Mouse (Mus musculus): ENCODE results near the gene Fgfr2. TPM values are rescaled to one million over a fixed set of nuclear protein-coding genes. Genes with fewer than 3 reads are reported as not detected.
A peak's percentile ranks its signal among the peaks of the same experiment; 100 is the strongest.

Fgfr2 gene
- polyA plus RNA-seq, 1 experiment from 2014 or later, result 33.9 TPM

DNA sequence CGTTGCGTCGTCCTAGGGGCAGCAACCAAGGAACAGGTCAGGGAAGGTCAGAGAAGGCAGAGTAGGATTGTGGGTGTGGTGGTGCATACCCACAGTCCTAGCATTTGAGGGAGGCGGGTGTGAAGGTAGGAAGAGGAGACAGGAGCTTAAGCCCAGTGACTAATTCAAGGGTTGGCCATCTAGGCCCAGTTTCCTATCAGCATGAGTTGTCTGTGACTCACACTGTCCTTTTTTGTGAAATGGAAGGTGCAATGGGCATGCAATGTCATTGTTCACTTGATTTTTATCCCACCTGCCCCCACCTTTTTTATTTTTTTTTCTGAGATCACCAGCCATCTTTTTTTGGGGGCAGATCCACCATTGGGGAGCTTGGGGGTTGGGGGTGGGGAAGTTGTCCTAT, 2157.8 kb downstream of the Fgfr2 start:
- Histone ChIP-seq H3K9me3 (no peaks in the 10 kb centered on the region), H3K4me2 (no peak overlapping the region), H3K36me3 (no peaks in the 10 kb centered on the region), H3K27ac (peak overlapping the region; percentile 52; the same call in 1 of the 2 replicates), H3K9ac (no peak overlapping the region), H3K27me3 (no peaks in the 10 kb centered on the region), H3K4me1 (replicated peaks) (peaks cover 16% of the 10 kb centered on the region), H3K4me3 (no peak overlapping the region)
- ATAC-seq (ENCODE audit: low FRiP score), result no peak
- 94% methylated on average over 4 of the region's 4 CpGs for WGBS

GRCm38 (mm10) chr7:130964686-130965085, 2158.5 kb downstream of the Fgfr2 start:
- Histone ChIP-seq H3K4me3 (no peak overlapping the region), H3K36me3 (no peaks in the 10 kb centered on the region), H3K4me1 (replicated peaks) (peaks cover 16% of the 10 kb centered on the region), H3K9me3 (no peaks in the 10 kb centered on the region), H3K27me3 (no peaks in the 10 kb centered on the region), H3K9ac (no peak overlapping the region), H3K27ac (no peak overlapping the region), H3K4me2 (no peak overlapping the region)
- no peak for ATAC-seq (ENCODE audit: low FRiP score)
- 68% methylated on average over 5 of the region's 5 CpGs for WGBS

- no peak for ATAC-seq (ENCODE audit: low FRiP score)
- WGBS, result 92% methylated on average over 6 of the region's 6 CpGs
- H3K4me3 ChIP-seq, result no peak overlapping the region
Observed at GRCm38 (mm10) chr7:130961429-130961828, 2161.7 kb downstream of the Fgfr2 start.

DNA sequence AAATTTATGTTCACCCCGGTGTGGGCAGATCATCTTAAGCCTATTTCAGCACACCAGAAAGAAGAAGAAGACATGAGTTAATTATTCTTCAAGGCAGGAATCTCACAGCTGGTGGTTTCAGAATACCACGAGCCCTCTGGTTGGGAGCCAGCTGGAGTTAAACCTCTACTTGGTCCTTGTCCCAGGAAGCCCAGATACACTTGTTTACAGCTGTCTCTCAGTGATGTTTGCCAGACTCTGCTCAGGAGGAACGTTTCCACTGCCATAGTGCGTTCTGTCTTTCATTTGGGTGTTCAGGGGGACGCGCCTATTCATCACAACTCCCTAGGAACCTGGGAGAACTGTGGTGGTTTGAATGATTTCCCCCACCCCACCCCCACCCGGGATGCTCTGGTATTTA, 2163.3 kb downstream of the Fgfr2 start:
- no peak overlapping the region for H3K27ac ChIP-seq
- H3K9me3 ChIP-seq, result no peaks in the 10 kb centered on the region
- no peaks in the 10 kb centered on the region for H3K27me3 ChIP-seq
- H3K4me1 ChIP-seq (replicated peaks), result no peaks in the 10 kb centered on the region
- H3K4me3 ChIP-seq, result no peak overlapping the region
- H3K36me3 ChIP-seq, result no peaks in the 10 kb centered on the region
- H3K9ac ChIP-seq, result no peak overlapping the region
- H3K4me2 ChIP-seq, result no peak overlapping the region
- WGBS, result 53% methylated on average over 7 of the region's 7 CpGs
- ATAC-seq (ENCODE audit: low FRiP score), result no peak

More at GRCm38 (mm10) chr7:130961429-130961828, 2161.7 kb downstream of the Fgfr2 start:
- no peaks in the 10 kb centered on the region for H3K36me3 ChIP-seq
- no peak overlapping the region for H3K27ac ChIP-seq
- peaks cover 14% of the 10 kb centered on the region for H3K4me1 ChIP-seq (replicated peaks)
- no peaks in the 10 kb centered on the region for H3K27me3 ChIP-seq
- H3K4me2 ChIP-seq, result no peak overlapping the region
- H3K9me3 ChIP-seq, result no peaks in the 10 kb centered on the region
- no peak overlapping the region for H3K9ac ChIP-seq

DNA sequence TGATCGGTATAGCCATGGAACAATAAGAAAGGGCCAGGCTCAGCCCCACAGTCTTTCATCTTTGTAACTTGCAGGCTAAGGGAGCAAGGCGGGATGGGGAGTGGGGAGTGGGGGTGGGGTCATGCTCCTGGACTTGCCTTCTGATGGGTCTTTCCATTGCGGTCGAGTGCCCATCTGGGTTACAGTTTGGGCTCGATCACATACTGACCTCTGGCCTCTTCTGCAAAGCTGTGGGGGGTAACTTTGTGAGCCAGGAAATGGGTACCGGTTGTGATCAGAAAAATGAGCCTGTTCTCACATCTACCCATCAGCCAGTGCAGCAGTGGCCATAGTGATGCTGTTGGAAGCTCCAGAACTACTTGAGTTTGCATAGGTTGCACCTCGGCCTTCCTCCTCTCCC, 2164.6 kb downstream of the Fgfr2 start:
- no peak overlapping the region for H3K27ac ChIP-seq
- H3K27me3 ChIP-seq, result no peaks in the 10 kb centered on the region
- H3K36me3 ChIP-seq, result no peaks in the 10 kb centered on the region
- no peak overlapping the region for H3K4me2 ChIP-seq
- no peak overlapping the region for H3K4me3 ChIP-seq
- H3K9ac ChIP-seq, result no peak overlapping the region
- no peaks in the 10 kb centered on the region for H3K9me3 ChIP-seq
- 64% methylated on average over 7 of the region's 7 CpGs for WGBS
- ATAC-seq (ENCODE audit: low FRiP score), result no peak
- H3K4me1 ChIP-seq (replicated peaks), result no peaks in the 10 kb centered on the region

- H3K4me1 ChIP-seq (replicated peaks), result no peaks in the 10 kb centered on the region; the same call in 1 of the 2 replicates
- H3K27me3 ChIP-seq, result no peaks in the 10 kb centered on the region
- no peak overlapping the region for H3K4me3 ChIP-seq
- H3K9me3 ChIP-seq, result no peaks in the 10 kb centered on the region
- 92% methylated on average over 10 of the region's 10 CpGs for WGBS
- H3K27ac ChIP-seq, result no peak overlapping the region
- no peaks in the 10 kb centered on the region for H3K36me3 ChIP-seq
- H3K4me2 ChIP-seq, result no peak overlapping the region
- no peak for ATAC-seq (ENCODE audit: low FRiP score)
- H3K9ac ChIP-seq, result no peak overlapping the region
Observed at GRCm38 (mm10) chr7:130954177-130954601, 2169.0 kb downstream of the Fgfr2 start.

- Histone ChIP-seq H3K9me3 (no peaks in the 10 kb centered on the region), H3K4me1 (replicated peaks) (no peaks in the 10 kb centered on the region; the same call in 1 of the 2 replicates), H3K9ac (no peak overlapping the region), H3K36me3 (no peaks in the 10 kb centered on the region), H3K4me3 (no peak overlapping the region), H3K4me2 (no peak overlapping the region), H3K27me3 (no peaks in the 10 kb centered on the region), H3K27ac (no peak overlapping the region)
- 91% methylated on average over 10 of the region's 10 CpGs for WGBS
- ATAC-seq (ENCODE audit: low FRiP score), result no peak
Observed at GRCm38 (mm10) chr7:130953376-130953775, 2169.8 kb downstream of the Fgfr2 start.

GRCm38 (mm10) chr7:130951004-130951403, 2172.1 kb downstream of the Fgfr2 start:
- WGBS, result 91% methylated on average over 5 of the region's 5 CpGs
- Histone ChIP-seq H3K36me3 (no peaks in the 10 kb centered on the region), H3K4me1 (replicated peaks) (no peaks in the 10 kb centered on the region; the same call in 1 of the 2 replicates), H3K4me2 (no peak overlapping the region), H3K4me3 (no peak overlapping the region), H3K27ac (no peak overlapping the region), H3K9ac (no peak overlapping the region), H3K9me3 (no peaks in the 10 kb centered on the region), H3K27me3 (no peaks in the 10 kb centered on the region)
- ATAC-seq (ENCODE audit: low FRiP score), result no peak

DNA sequence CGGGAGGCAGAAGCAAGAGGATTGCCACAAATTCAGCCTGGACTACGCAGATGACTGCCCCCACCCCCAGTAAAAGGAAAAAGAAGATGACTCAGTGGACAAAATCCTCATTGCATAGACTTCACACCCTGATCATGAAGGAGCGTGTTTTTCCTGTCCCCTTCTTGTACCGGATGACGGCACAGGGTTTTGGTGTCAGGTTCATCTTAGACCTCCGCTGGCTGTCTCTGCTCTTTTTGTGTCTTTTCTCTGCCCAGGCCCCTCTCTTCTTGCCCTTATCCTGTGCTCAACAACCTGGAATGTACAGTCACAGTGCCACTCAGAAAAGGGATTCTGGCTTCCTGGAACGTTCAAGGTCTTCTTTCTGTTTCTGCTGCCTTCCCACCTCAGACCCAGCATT, 2172.7 kb downstream of the Fgfr2 start:
- no peaks in the 10 kb centered on the region for H3K27me3 ChIP-seq
- H3K4me2 ChIP-seq, result no peak overlapping the region
- no peaks in the 10 kb centered on the region for H3K36me3 ChIP-seq
- no peak overlapping the region for H3K27ac ChIP-seq
- ATAC-seq (ENCODE audit: low FRiP score), result no peak
- no peaks in the 10 kb centered on the region; the same call in 1 of the 2 replicates for H3K4me1 ChIP-seq (replicated peaks)
- 90% methylated on average over 7 of the region's 7 CpGs for WGBS
- no peaks in the 10 kb centered on the region for H3K9me3 ChIP-seq
- no peak overlapping the region for H3K9ac ChIP-seq
- H3K4me3 ChIP-seq, result no peak overlapping the region

DNA sequence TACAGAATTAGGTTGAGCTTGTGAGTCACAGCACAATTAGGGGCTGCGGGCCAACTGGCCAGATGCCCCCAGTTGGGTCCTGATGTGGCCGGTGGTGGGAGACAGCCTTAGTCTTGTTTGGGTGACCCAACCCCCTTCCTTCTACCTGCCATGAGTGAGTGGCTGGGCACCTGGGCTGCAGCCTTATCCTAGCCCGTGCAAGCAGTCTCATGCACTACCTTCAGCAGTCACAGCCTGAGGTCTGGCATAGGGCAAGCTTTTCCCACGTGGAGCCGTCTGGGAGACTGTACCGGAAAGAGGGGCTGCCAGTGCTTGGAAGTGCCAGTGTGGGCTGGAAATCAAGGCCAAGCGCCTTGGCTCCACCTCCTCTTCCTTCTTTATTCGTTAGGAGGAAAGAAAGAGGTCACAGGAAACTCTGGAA, 2173.8 kb downstream of the Fgfr2 start:
- WGBS, result 53% methylated on average over 8 of the region's 8 CpGs
- ATAC-seq (ENCODE audit: low FRiP score), result no peak

DNA sequence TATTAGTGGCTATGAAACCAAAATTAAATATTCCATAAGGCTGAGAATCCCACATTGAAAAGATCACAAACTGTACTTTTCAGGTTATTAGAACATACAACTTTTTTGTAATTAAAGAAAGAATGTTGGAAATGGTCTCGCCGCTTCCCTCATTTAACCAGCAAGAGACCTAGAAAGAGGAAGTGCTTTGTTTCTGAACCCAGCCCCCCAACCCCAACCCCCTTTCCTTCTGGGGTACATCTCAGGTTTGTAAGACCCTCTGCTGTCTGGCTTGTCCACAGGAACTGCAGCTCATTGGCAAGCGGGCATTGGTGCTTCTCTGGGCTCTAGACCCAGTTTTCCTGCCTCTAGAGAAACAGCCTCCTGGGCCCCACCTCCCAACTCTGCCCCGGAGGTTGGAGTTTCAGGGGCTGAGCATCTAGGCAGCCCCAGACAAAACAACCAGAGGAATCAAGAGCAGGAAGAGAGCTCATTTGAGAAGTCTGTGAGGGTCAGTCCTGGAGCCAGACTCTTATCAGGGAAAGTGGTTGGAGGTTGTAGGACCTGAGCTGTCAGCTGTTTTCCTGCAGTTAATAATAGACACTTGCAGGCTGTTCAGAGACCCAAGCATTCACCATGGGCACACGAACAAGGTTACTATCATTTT, 2174.5 kb downstream of the Fgfr2 start:
- 71% methylated on average over 5 of the region's 5 CpGs for WGBS
- Histone ChIP-seq H3K9ac (no peak overlapping the region), H3K27me3 (no peaks in the 10 kb centered on the region), H3K4me2 (no peak overlapping the region), H3K4me1 (replicated peaks) (no peaks in the 10 kb centered on the region; the same call in 1 of the 2 replicates), H3K36me3 (no peaks in the 10 kb centered on the region), H3K27ac (no peak overlapping the region), H3K9me3 (no peaks in the 10 kb centered on the region), H3K4me3 (no peak overlapping the region)
- no peak for ATAC-seq (ENCODE audit: low FRiP score)

More for the DNA sequence above, 2173.8 kb downstream of the Fgfr2 start:
- Histone ChIP-seq H3K4me3 (no peak overlapping the region), H3K27ac (no peak overlapping the region), H3K9ac (no peak overlapping the region), H3K36me3 (no peaks in the 10 kb centered on the region), H3K4me1 (replicated peaks) (no peaks in the 10 kb centered on the region; the same call in 1 of the 2 replicates), H3K4me2 (no peak overlapping the region), H3K9me3 (no peaks in the 10 kb centered on the region), H3K27me3 (no peaks in the 10 kb centered on the region)

DNA sequence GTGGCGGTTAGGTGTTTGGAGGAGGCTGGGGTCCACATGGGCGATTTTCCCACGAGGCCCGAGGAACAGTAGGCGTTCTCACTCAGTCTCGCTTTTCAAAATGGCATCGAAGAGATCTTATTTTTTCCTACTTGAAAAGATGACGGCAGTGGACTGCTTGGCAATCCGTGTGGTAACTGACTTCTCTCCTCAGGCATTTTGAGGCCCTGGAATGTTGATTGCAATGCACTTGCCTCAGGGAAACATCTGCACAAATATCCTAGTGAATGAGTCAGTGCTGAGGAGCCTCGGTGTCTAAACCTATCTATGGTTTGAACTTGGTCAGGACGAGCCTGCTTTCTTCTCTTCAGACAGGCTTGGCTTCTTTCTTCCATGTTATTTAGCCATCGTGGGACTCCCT, 2176.8 kb downstream of the Fgfr2 start:
- H3K9ac ChIP-seq, result no peak overlapping the region
- H3K4me2 ChIP-seq, result no peak overlapping the region
- no peaks in the 10 kb centered on the region for H3K9me3 ChIP-seq
- ATAC-seq (ENCODE audit: low FRiP score), result no peak
- no peak overlapping the region for H3K27ac ChIP-seq
- H3K36me3 ChIP-seq, result no peaks in the 10 kb centered on the region
- WGBS, result 92% methylated on average over 12 of the region's 12 CpGs
- no peak overlapping the region for H3K4me3 ChIP-seq
- no peaks in the 10 kb centered on the region; the same call in 1 of the 2 replicates for H3K4me1 ChIP-seq (replicated peaks)
- H3K27me3 ChIP-seq, result no peaks in the 10 kb centered on the region

DNA sequence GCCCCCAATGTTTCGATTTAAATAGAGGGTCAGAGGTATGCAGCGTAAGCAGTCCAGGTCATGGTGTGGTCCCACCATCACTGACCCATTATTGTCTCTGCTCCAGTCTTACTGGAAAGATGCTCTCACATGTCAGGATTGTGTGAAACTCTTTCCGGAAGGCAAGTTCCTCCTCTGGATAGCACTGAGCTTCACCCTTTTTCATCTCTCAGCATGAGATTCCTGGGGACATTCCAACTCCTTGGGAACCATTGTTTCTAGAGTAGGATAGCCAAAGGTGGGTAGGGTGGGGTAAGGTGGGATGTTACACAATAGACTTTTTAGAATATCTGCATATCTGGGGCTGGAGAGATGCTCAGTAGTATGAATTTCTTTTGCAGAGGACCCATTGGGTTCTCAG, 2177.4 kb downstream of the Fgfr2 start:
- ATAC-seq (ENCODE audit: low FRiP score), result no peak
- Histone ChIP-seq H3K27me3 (no peaks in the 10 kb centered on the region), H3K9ac (no peak overlapping the region), H3K27ac (no peak overlapping the region), H3K4me2 (no peak overlapping the region), H3K36me3 (no peaks in the 10 kb centered on the region), H3K4me3 (no peak overlapping the region), H3K4me1 (replicated peaks) (no peaks in the 10 kb centered on the region; the same call in 1 of the 2 replicates), H3K9me3 (no peaks in the 10 kb centered on the region)
- 88% methylated on average over 3 of the region's 3 CpGs for WGBS
